Mouse (Mus musculus) forebrain, embryonic 16.5 days (tissue): Measurements from ENCODE around the gene Usp3. TPM values are rescaled to one million over a fixed set of nuclear protein-coding genes. Genes with fewer than 3 reads are reported as not detected.
A peak's percentile ranks its signal among the peaks of the same experiment; 100 is the strongest.

ENCODE experiments used
- ATAC-seq: fragments of 200-750 bp; cut with Nextera tagmentation; 2 replicates; pipeline ENCODE4 v1.8.0; 2017; ENCODE audit warnings: mild to moderate bottlenecking, moderate library complexity
- H3K27ac ChIP-seq: fragments of 300-500 bp; sonication (generic); 2 replicates; pipeline ENCODE4 v1.5.1; 2014; ENCODE audit warnings: low read length, control low read depth
- H3K27me3 ChIP-seq: fragments of 300-500 bp; sonication (generic); replicated peaks from 2 replicates; pipeline ENCODE4 v1.6.1; 2014; ENCODE audit warnings: low read length; ENCODE audit not compliant: control insufficient read depth, insufficient read depth
- H3K36me3 ChIP-seq: fragments of 300-500 bp; sonication (generic); 2 replicates; pipeline ENCODE4 v1.6.1; 2014; ENCODE audit not compliant: control insufficient read depth, insufficient read depth
- H3K4me1 ChIP-seq: fragments of 300-500 bp; sonication (generic); replicated peaks from 2 replicates; pipeline ENCODE4 v1.6.1; 2014; ENCODE audit warnings: low read length; ENCODE audit not compliant: control insufficient read depth, insufficient read depth
- H3K4me2 ChIP-seq: fragments of 300-500 bp; sonication (generic); 2 replicates; pipeline ENCODE4 v1.6.1; 2014; ENCODE audit warnings: mild to moderate bottlenecking, low read length, control low read depth
- H3K4me3 ChIP-seq: fragments of 300-500 bp; sonication (generic); replicated peaks from 2 replicates; pipeline ENCODE4 v1.5.1; 2014; ENCODE audit warnings: mild to moderate bottlenecking, low read length, control low read depth
- H3K9ac ChIP-seq: fragments of 300-500 bp; sonication (generic); replicated peaks from 2 replicates; pipeline ENCODE4 v1.6.1; 2014; ENCODE audit warnings: low read depth, low read length, control low read depth
- H3K9me3 ChIP-seq: fragments of 300-500 bp; sonication (generic); 2 replicates; pipeline ENCODE4 v1.6.1; 2016; ENCODE audit warnings: low read length; ENCODE audit not compliant: control insufficient read depth
- WGBS: fragments of 180-500 bp; shearing (Covaris S2); extraction: QIAGEN DNeasy Blood & Tissue Kit; methylation state at CpG from one replicate; pipeline ENCODE4 v1.1.7; 2014; 5-methylcytosine and 5-hydroxymethylcytosine counted together
- polyA plus RNA-seq: library from polyadenylated mRNA; unstranded; fragments of >200 nt; fragmentation: Nextera tagmentation; extraction: Ambion mirVana; gene quantifications from 2 replicates; pipeline ENCODE4 v1.2.1, GENCODE M21; 2015

Gene Usp3
- polyA plus RNA-seq: 93.0 and 110 TPM in 2 replicates

- H3K9ac ChIP-seq: peak within 1 kb of the TSS; percentile 97
- H3K36me3 ChIP-seq: no peaks in the 10 kb centered on the region
- under 1% methylated on average over 73 of the region's 73 CpGs for WGBS
- no peaks in the 10 kb centered on the region for H3K9me3 ChIP-seq
- peak within 1 kb of the TSS; percentile 70 for H3K4me3 ChIP-seq
- H3K4me1 ChIP-seq: peaks cover 29% of the 10 kb centered on the region
- no peaks in the 10 kb centered on the region for H3K27me3 ChIP-seq
- ATAC-seq: peak; percentile 91
- peak within 1 kb of the TSS; percentile 93 for H3K27ac ChIP-seq
- peak within 1 kb of the TSS; percentile 72 for H3K4me2 ChIP-seq
Measured at GRCm38 (mm10) chr9:66592708-66593612, at the start of gene Usp3. Usp3 (minus strand) TSS chr9:66593142.

- H3K4me2 ChIP-seq: no peak overlapping the region
- WGBS: 60% methylated on average over 7 of the region's 7 CpGs
- no peak overlapping the region for H3K9ac ChIP-seq
- H3K4me1 ChIP-seq: no peaks in the 10 kb centered on the region; the same call in 1 of the 2 replicates
- no peaks in the 10 kb centered on the region for H3K27me3 ChIP-seq
- no peaks in the 10 kb centered on the region for H3K36me3 ChIP-seq
- no peak for ATAC-seq
- H3K9me3 ChIP-seq: no peaks in the 10 kb centered on the region
- H3K27ac ChIP-seq: no peak overlapping the region
- no peak overlapping the region for H3K4me3 ChIP-seq
Measured at GRCm38 (mm10) chr9:66640491-66640890, 47.5 kb upstream of the Usp3 start.

GRCm38 (mm10) chr9:66639626-66640025 lies 46.7 kb upstream of the Usp3 start:
- no peak overlapping the region for H3K4me3 ChIP-seq
- H3K9ac ChIP-seq: no peak overlapping the region
- no peak overlapping the region for H3K27ac ChIP-seq
- H3K4me1 ChIP-seq: no peaks in the 10 kb centered on the region; the same call in 1 of the 2 replicates
- no peaks in the 10 kb centered on the region for H3K9me3 ChIP-seq
- WGBS: 87% methylated on average over 2 of the region's 2 CpGs
- ATAC-seq: no peak
- no peak overlapping the region for H3K4me2 ChIP-seq
- no peaks in the 10 kb centered on the region for H3K36me3 ChIP-seq
- H3K27me3 ChIP-seq: no peaks in the 10 kb centered on the region

- Histone ChIP-seq H3K36me3 (no peaks in the 10 kb centered on the region), H3K27ac (no peak overlapping the region), H3K4me1 (no peaks in the 10 kb centered on the region), H3K4me2 (no peak overlapping the region), H3K27me3 (no peaks in the 10 kb centered on the region), H3K9me3 (no peaks in the 10 kb centered on the region), H3K9ac (no peak overlapping the region), H3K4me3 (no peak overlapping the region)
- 100% methylated on average over 1 of the region's 1 CpGs for WGBS
- no peak for ATAC-seq
Measured at GRCm38 (mm10) chr9:66632441-66632840, 39.5 kb upstream of the Usp3 start.

GRCm38 (mm10) chr9:66630931-66631330 lies 38.0 kb upstream of the Usp3 start:
- no peak overlapping the region for H3K9ac ChIP-seq
- H3K9me3 ChIP-seq: no peaks in the 10 kb centered on the region
- ATAC-seq: no peak
- no peak overlapping the region for H3K4me3 ChIP-seq
- no peaks in the 10 kb centered on the region for H3K36me3 ChIP-seq
- H3K27me3 ChIP-seq: no peaks in the 10 kb centered on the region
- 40% methylated on average over 1 of the region's 1 CpGs for WGBS
- no peak overlapping the region for H3K27ac ChIP-seq
- H3K4me2 ChIP-seq: no peak overlapping the region
- H3K4me1 ChIP-seq: no peaks in the 10 kb centered on the region

GRCm38 (mm10) chr9:66626661-66627060 lies 33.7 kb upstream of the Usp3 start:
- no peak overlapping the region for H3K27ac ChIP-seq
- WGBS: 77% methylated on average over 5 of the region's 5 CpGs
- no peak overlapping the region for H3K4me2 ChIP-seq
- no peaks in the 10 kb centered on the region for H3K27me3 ChIP-seq
- H3K4me1 ChIP-seq: no peaks in the 10 kb centered on the region
- no peak for ATAC-seq
- no peaks in the 10 kb centered on the region for H3K9me3 ChIP-seq
- no peak overlapping the region for H3K9ac ChIP-seq
- no peak overlapping the region for H3K4me3 ChIP-seq
- no peaks in the 10 kb centered on the region for H3K36me3 ChIP-seq

GRCm38 (mm10) chr9:66625974-66626530 lies 33.1 kb upstream of the Usp3 start:
- no peaks in the 10 kb centered on the region for H3K4me1 ChIP-seq
- H3K9ac ChIP-seq: no peak overlapping the region
- H3K27me3 ChIP-seq: no peaks in the 10 kb centered on the region
- H3K36me3 ChIP-seq: no peaks in the 10 kb centered on the region
- H3K4me2 ChIP-seq: no peak overlapping the region
- 75% methylated on average over 4 of the region's 4 CpGs for WGBS
- H3K4me3 ChIP-seq: no peak overlapping the region
- no peak overlapping the region for H3K27ac ChIP-seq
- no peaks in the 10 kb centered on the region for H3K9me3 ChIP-seq
- no peak for ATAC-seq

GRCm38 (mm10) chr9:66624873-66625272 lies 31.9 kb upstream of the Usp3 start:
- 86% methylated on average over 1 of the region's 1 CpGs for WGBS
- H3K27me3 ChIP-seq: no peaks in the 10 kb centered on the region
- ATAC-seq: no peak

GRCm38 (mm10) chr9:66623627-66624026 lies 30.7 kb upstream of the Usp3 start:
- H3K4me3 ChIP-seq: no peak overlapping the region
- H3K9ac ChIP-seq: no peak overlapping the region
- H3K4me2 ChIP-seq: no peak overlapping the region
- 70% methylated on average over 1 of the region's 1 CpGs for WGBS
- H3K36me3 ChIP-seq: no peaks in the 10 kb centered on the region
- 0 out of 2 replicates have a peak, but pooled peaks cover 2% of the 10 kb centered on the region for H3K4me1 ChIP-seq
- no peak overlapping the region for H3K27ac ChIP-seq
- no peaks in the 10 kb centered on the region for H3K9me3 ChIP-seq
- no peaks in the 10 kb centered on the region for H3K27me3 ChIP-seq
- no peak for ATAC-seq

More at GRCm38 (mm10) chr9:66624873-66625272, 31.9 kb upstream of the Usp3 start:
- Histone ChIP-seq H3K9ac (no peak overlapping the region), H3K4me2 (no peak overlapping the region), H3K9me3 (no peaks in the 10 kb centered on the region), H3K4me1 (0 out of 2 replicates have a peak, but pooled peaks cover 2% of the 10 kb centered on the region), H3K27ac (no peak overlapping the region), H3K4me3 (no peak overlapping the region), H3K36me3 (no peaks in the 10 kb centered on the region)
